Mouse (Mus musculus): Measurements from ENCODE around the gene Hmgb4.

Hmgb4 gene

GRCm38 (mm10) chr4:128224453-128224852 is 36.3 kb downstream of the Hmgb4 start:
- DNase-seq (ENCODE audit: low spot score) = no peak

GRCm38 (mm10) chr4:128217991-128218595 is 42.7 kb downstream of the Hmgb4 start:
- no peak for DNase-seq (ENCODE audit: low spot score)

Data from urinary bladder, postnatal 25 days (tissue).